In the genomic region with DNA sequence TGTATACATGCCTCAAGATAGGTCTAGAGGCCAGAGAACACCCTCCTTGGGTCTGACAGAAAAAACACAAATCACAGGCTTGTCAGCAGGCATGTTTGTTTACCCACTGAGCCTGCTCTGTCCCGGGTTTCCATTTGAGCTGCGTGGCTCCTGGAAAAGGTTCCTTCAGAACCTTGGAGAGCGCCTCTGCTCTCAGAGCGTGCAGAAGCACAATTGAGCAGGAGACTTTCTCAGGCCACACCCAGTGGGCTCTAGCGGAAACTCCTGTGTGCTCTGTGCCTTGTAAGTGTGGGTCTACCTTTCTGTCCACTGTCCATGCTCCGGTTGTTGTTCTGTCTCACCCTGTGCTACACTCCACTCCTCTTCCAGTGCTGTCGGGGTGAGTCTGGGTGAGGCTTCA, we compare ENCODE assay signal across 9 mouse cellular contexts. TPM values are rescaled to one million over a fixed set of nuclear protein-coding genes. Genes with fewer than 3 reads are reported as not detected.
DNase-seq lines count a peak whose midpoint lies in the region; TF ChIP-seq lines count a peak whose summit lies in the region.
"Had no signal": no experiment of that assay in that cellular context is flagged by ENCODE, and none has a peak within 500 bp of the region (broad histone marks: within the 10 kb centered on the region; RNA-seq: fewer than 3 reads in every experiment).

No protein-coding gene starts in this region.

- no peak for TF ChIP-seq CTCF in gastrocnemius, adult 2 months (IDR thresholded peaks at IDR 0.05)

- peak; percentile 52 for DNase-seq in gastrocnemius, postnatal 10 days
- no peak for DNase-seq in gastrocnemius, adult 2 months
- DNase-seq in 3T3-L1 (ENCODE audit: low read depth, low spot score) = peak; percentile 66
- peak; percentile 43 to 62 for DNase-seq in adrenal gland, postnatal 36 days
- peak; percentile 80 to 84 for DNase-seq in kidney, postnatal 4 days
- DNase-seq in testis, postnatal 14 days (ENCODE audit: low spot score) = peak; percentile 38
- no peak for DNase-seq in layer of hippocampus, adult 18-20 months (ENCODE audit: low spot score in 2 of 2)
- no peak for DNase-seq in gastrocnemius, postnatal 25 days

- no peak overlapping the region for H3K4me3 ChIP-seq in gastrocnemius, adult 2 months
- H3K4me3 ChIP-seq: heart, embryonic 13.5 days had no signal

- intact Hi-C loops in gastrocnemius, adult 2 months (cut with DNase I) = no loop called here

- H3K27ac ChIP-seq in gastrocnemius, adult 2 months = no peak overlapping the region
- H3K27ac ChIP-seq: heart, embryonic 13.5 days had no signal

RNA-seq across cellular contexts. Expression of gene Jph3, which starts 6.8 kb away (rescaled TPM):
- total RNA-seq in gastrocnemius, postnatal 10 days (2021) = under 1 TPM; 0.14 to 0.16 TPM
- total RNA-seq in gastrocnemius, adult 2 months (2021) = not detected
- 1 to 10 TPM; 1.1 to 1.8 TPM for total RNA-seq in adrenal gland, postnatal 36 days (2021)
- total RNA-seq in layer of hippocampus, adult 18-20 months (2021) = 100 to 1,000 TPM; 344 to 371 TPM
- not detected for total RNA-seq in gastrocnemius, postnatal 25 days (2021)

Comparison
In these comparisons a context has a peak if more than half of its experiments do, and no peak if none do; other contexts are left out.
1. DNase-seq: peak in gastrocnemius, postnatal 10 days (single experiment), 3T3-L1 (single experiment), adrenal gland, postnatal 36 days (2 of 2), kidney, postnatal 4 days (2 of 2) and testis, postnatal 14 days (single experiment); none in gastrocnemius, adult 2 months (single experiment), layer of hippocampus, adult 18-20 months (0 of 2) and gastrocnemius, postnatal 25 days (single experiment).
2. RNA of gene Jph3, which starts 6.8 kb away (total RNA-seq): 344 to 371 TPM in layer of hippocampus, adult 18-20 months; 1.1 to 1.8 TPM in adrenal gland, postnatal 36 days, 0.14 to 0.16 TPM in gastrocnemius, postnatal 10 days, not detected in gastrocnemius, postnatal 25 days and not detected in gastrocnemius, adult 2 months; every median in the first group is over 100 times any median in the second.